Mouse (Mus musculus): ENCODE measurements at regions not wholly inside any gene's neighbourhood (a gene's known extent, or its start where the extent isn't known, plus 50 kb on each side); places are given as distances from the start of the nearest gene placed in this dataset. TPM values are rescaled to one million over a fixed set of nuclear protein-coding genes. Genes with fewer than 3 reads are reported as not detected.

DNA sequence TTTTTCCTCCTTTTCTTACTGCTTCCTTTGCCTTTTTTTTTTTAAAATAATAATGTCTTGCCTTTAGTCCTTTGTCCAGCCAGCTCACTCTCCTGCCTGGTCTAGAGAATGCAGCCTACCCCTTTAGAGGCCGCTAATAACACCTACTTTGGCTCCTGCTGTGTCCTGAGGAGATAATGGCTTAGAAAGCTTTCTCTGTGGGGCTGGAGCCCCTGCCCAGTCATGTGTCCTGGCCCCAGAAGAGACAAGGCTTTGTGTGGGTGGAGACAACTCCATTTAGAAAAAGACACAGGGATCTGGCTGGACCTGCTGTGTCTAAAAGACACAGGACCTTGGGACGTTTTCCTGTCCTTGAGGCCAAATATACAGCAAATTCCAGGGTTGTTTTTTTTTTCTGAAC is 629.7 kb downstream of the Sox6 start:
- no peak for DNase-seq (ENCODE audit: low spot score)
- Histone ChIP-seq H3K27ac (replicated peaks; ENCODE audit: low read depth, low read length) (no peak overlapping the region), H3K4me1 (ENCODE audit: control insufficient read depth, insufficient read depth, low read length) (no peaks in the 10 kb centered on the region; the same call in 1 of the 2 replicates), H3K36me3 (replicated peaks; ENCODE audit: control insufficient read depth, insufficient read depth, low read depth, low read length) (no peaks in the 10 kb centered on the region), H3K9me3 (replicated peaks; ENCODE audit: control insufficient read depth, low read length) (no peaks in the 10 kb centered on the region), H3K4me2 (ENCODE audit: low read depth, low read length) (no peak overlapping the region), H3K27me3 (ENCODE audit: control insufficient read depth, insufficient read depth, low read length) (no peaks in the 10 kb centered on the region), H3K9ac (replicated peaks; ENCODE audit: low read length) (no peak overlapping the region), H3K4me3 (ENCODE audit: low read depth, low read length) (no peak overlapping the region)
- ATAC-seq (replicated peaks; ENCODE audit: insufficient number of reproducible peaks, low FRiP score, low TSS enrichment, low read depth), result no peak
- WGBS, result 11% methylated on average over 2 of the region's 2 CpGs

GRCm38 (mm10) chr7:115410501-115411230 is 627.9 kb downstream of the Sox6 start:
- H3K4me2 ChIP-seq (ENCODE audit: low read depth, low read length), result no peak overlapping the region
- ATAC-seq (replicated peaks; ENCODE audit: insufficient number of reproducible peaks, low FRiP score, low TSS enrichment, low read depth) (no peak), DNase-seq (ENCODE audit: low spot score) (no peak)
- no peak overlapping the region for H3K27ac ChIP-seq (replicated peaks; ENCODE audit: low read depth, low read length)
- H3K4me1 ChIP-seq (ENCODE audit: control insufficient read depth, insufficient read depth, low read length), result no peaks in the 10 kb centered on the region; the same call in none of the 2 replicates
- no peak overlapping the region for H3K4me3 ChIP-seq (ENCODE audit: low read depth, low read length)
- no peaks in the 10 kb centered on the region for H3K36me3 ChIP-seq (replicated peaks; ENCODE audit: control insufficient read depth, insufficient read depth, low read depth, low read length)
- H3K9me3 ChIP-seq (replicated peaks; ENCODE audit: control insufficient read depth, low read length), result no peaks in the 10 kb centered on the region
- H3K9ac ChIP-seq (replicated peaks; ENCODE audit: low read length), result no peak overlapping the region
- 83% methylated on average over 17 of the region's 17 CpGs for WGBS
- no peaks in the 10 kb centered on the region for H3K27me3 ChIP-seq (ENCODE audit: control insufficient read depth, insufficient read depth, low read length)

DNA sequence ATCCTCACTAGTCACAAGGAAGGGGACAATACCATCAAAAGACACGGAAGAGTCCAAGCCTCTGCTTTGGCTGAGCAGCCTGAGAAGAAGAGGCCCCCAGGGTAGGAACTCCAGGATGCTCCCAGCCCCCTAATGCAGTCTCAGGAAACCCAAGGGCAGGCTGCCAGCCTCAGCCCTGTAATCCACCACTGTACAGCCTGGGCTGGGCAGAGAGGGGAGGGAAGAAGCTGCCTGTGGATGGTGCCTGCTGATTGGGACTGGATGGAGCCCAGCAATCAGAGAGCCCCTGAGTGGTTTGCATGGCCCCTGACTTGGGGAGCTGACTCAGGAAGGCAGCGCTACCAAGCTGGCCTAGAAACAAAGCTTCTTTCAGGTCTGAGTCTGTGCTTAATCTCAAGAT is 627.1 kb downstream of the Sox6 start:
- H3K9me3 ChIP-seq (replicated peaks; ENCODE audit: control insufficient read depth, low read length), result no peaks in the 10 kb centered on the region
- no peak overlapping the region for H3K9ac ChIP-seq (replicated peaks; ENCODE audit: low read length)
- no peaks in the 10 kb centered on the region; the same call in none of the 2 replicates for H3K4me1 ChIP-seq (ENCODE audit: control insufficient read depth, insufficient read depth, low read length)
- H3K36me3 ChIP-seq (replicated peaks; ENCODE audit: control insufficient read depth, insufficient read depth, low read depth, low read length), result no peaks in the 10 kb centered on the region
- 45% methylated on average over 2 of the region's 2 CpGs for WGBS
- ATAC-seq (replicated peaks; ENCODE audit: insufficient number of reproducible peaks, low FRiP score, low TSS enrichment, low read depth) (no peak), DNase-seq (ENCODE audit: low spot score) (no peak)
- H3K27me3 ChIP-seq (ENCODE audit: control insufficient read depth, insufficient read depth, low read length), result no peaks in the 10 kb centered on the region
- no peak overlapping the region for H3K4me2 ChIP-seq (ENCODE audit: low read depth, low read length)
- no peak overlapping the region for H3K4me3 ChIP-seq (ENCODE audit: low read depth, low read length)
- no peak overlapping the region for H3K27ac ChIP-seq (replicated peaks; ENCODE audit: low read depth, low read length)

DNA sequence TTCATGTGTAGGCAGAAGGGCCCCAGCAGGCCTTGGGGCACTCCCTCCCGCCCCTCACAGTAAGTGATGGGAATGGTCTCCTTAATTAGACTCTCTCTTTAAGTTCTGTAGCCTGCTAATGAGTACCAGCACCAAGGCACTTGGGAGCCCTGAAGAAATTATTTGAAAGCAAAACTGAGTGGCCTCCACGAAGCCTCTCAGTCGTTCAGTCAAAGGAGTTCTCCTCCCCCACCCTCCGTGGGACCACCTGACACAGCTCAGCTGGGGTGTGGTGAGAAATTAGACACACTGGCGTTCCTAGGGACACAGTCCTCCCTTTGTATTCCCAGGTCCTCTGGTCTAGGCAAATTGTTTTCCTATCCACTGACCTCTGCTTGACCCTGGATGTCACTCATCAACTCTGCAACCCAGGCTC is 623.4 kb downstream of the Sox6 start:
- H3K9me3 ChIP-seq (replicated peaks; ENCODE audit: control insufficient read depth, low read length), result no peaks in the 10 kb centered on the region
- no peaks in the 10 kb centered on the region for H3K27me3 ChIP-seq (ENCODE audit: control insufficient read depth, insufficient read depth, low read length)
- DNase-seq (ENCODE audit: low spot score) (peak; percentile 68), ATAC-seq (replicated peaks; ENCODE audit: insufficient number of reproducible peaks, low FRiP score, low TSS enrichment, low read depth) (peak; percentile 83)
- H3K4me3 ChIP-seq (ENCODE audit: low read depth, low read length), result no peak overlapping the region
- under 1% methylated on average over 5 of the region's 5 CpGs for WGBS
- no peak overlapping the region for H3K4me2 ChIP-seq (ENCODE audit: low read depth, low read length)
- H3K9ac ChIP-seq (replicated peaks; ENCODE audit: low read length), result no peak overlapping the region
- H3K36me3 ChIP-seq (replicated peaks; ENCODE audit: control insufficient read depth, insufficient read depth, low read depth, low read length), result no peaks in the 10 kb centered on the region
- H3K27ac ChIP-seq (replicated peaks; ENCODE audit: low read depth, low read length), result no peak overlapping the region
- no peaks in the 10 kb centered on the region; the same call in none of the 2 replicates for H3K4me1 ChIP-seq (ENCODE audit: control insufficient read depth, insufficient read depth, low read length)

Small RNAs in the stretch of these regions (microRNA-seq; reads per million reads assigned to microRNA genes)
- gene Gm27684 (ENCODE audit: borderline number of aligned reads), result not detected
